Comparison of ENCODE assay signal across 9 mouse cellular contexts in genomic region chr1:180763307-180763706, GRCm38 (mm10). TPM values are rescaled to one million over a fixed set of nuclear protein-coding genes. Genes with fewer than 3 reads are reported as not detected.
DNase-seq lines count a peak whose midpoint lies in the region; ATAC-seq and TF ChIP-seq lines count a peak whose summit lies in the region.
"Had no signal": no experiment of that assay in that cellular context is flagged by ENCODE, and none has a peak within 500 bp of the region (broad histone marks: within the 10 kb centered on the region; RNA-seq: fewer than 3 reads in every experiment).

No protein-coding gene starts in this region.

- H3K4me1 ChIP-seq in embryonic facial prominence, embryonic 11.5 days (ENCODE audit: control insufficient read depth, insufficient read depth, low read length): no peaks in the 10 kb centered on the region
- H3K4me1 ChIP-seq in intestine, postnatal 0 days (replicated peaks; ENCODE audit: control insufficient read depth, insufficient read depth, low read length): peaks cover 4% of the 10 kb centered on the region; the same call in 1 of the 2 replicates
- H3K4me1 ChIP-seq in neural tube, embryonic 14.5 days (ENCODE audit: control insufficient read depth, insufficient read depth, low read length): peaks cover 5% of the 10 kb centered on the region; the same call in 1 of the 2 replicates
- H3K4me1 ChIP-seq in thymus, adult 2 months (replicated peaks; ENCODE audit: control insufficient read depth, insufficient read depth, low read length): peaks cover 36% of the 10 kb centered on the region

- no peaks in the 10 kb centered on the region for H3K9me3 ChIP-seq in embryonic facial prominence, embryonic 11.5 days (replicated peaks; ENCODE audit: control insufficient read depth, low read length)
- no peaks in the 10 kb centered on the region for H3K9me3 ChIP-seq in intestine, postnatal 0 days (ENCODE audit: control insufficient read depth)
- H3K9me3 ChIP-seq in neural tube, embryonic 14.5 days (ENCODE audit: control insufficient read depth, low read length): no peaks in the 10 kb centered on the region

- DNase-seq in left cerebral cortex, adult 2 months (ENCODE audit: extremely low spot score in 1 of 2, low spot score in 2 of 2): no peak
- no peak for DNase-seq in left cerebral cortex, adult 18-20 months (ENCODE audit: low spot score in 2 of 2)
- no peak for DNase-seq in embryonic facial prominence, embryonic 11.5 days (ENCODE audit: low spot score)
- no peak for DNase-seq in urinary bladder, adult 18-20 months (ENCODE audit: low spot score in 2 of 2)
- no peak for DNase-seq in thymus, adult 2 months
- no peak for DNase-seq in T-cell, adult 2 months (ENCODE audit: low spot score)

- no peaks in the 10 kb centered on the region for H3K27me3 ChIP-seq in embryonic facial prominence, embryonic 11.5 days (ENCODE audit: control insufficient read depth, insufficient read depth, low read length)
- no peaks in the 10 kb centered on the region for H3K27me3 ChIP-seq in intestine, postnatal 0 days (replicated peaks; ENCODE audit: control insufficient read depth, insufficient read depth, low read length)
- H3K27me3 ChIP-seq in neural tube, embryonic 14.5 days (ENCODE audit: control insufficient read depth, insufficient read depth, low read length): no peaks in the 10 kb centered on the region
- H3K27me3 ChIP-seq in thymus, adult 2 months (ENCODE audit: control insufficient read depth, insufficient read depth, low read length): no peaks in the 10 kb centered on the region; the same call in 1 of the 2 replicates

- TF ChIP-seq CTCF in left cerebral cortex, adult 2 months (IDR thresholded peaks at IDR 0.05): no peak
- TF ChIP-seq CTCF in intestine, postnatal 0 days (IDR thresholded peaks at IDR 0.05; ENCODE audit: low read depth): no peak
- TF ChIP-seq CTCF in thymus, adult 2 months (IDR thresholded peaks at IDR 0.05; ENCODE audit: borderline replicate concordance, control insufficient read depth, extremely low read depth, insufficient read depth, low read length, poor library complexity): no peak

- 0 out of 2 replicates have a peak, but pooled peaks have one; percentile 5 for ATAC-seq in embryonic facial prominence, embryonic 11.5 days (replicated peaks; ENCODE audit: insufficient number of reproducible peaks, low FRiP score, low TSS enrichment, low read depth)
- ATAC-seq in intestine, postnatal 0 days: no peak
- ATAC-seq in neural tube, embryonic 14.5 days (ENCODE audit: low read depth): 0 out of 2 replicates have a peak, but pooled peaks have one; percentile 25

- H3K4me2 ChIP-seq in embryonic facial prominence, embryonic 11.5 days (ENCODE audit: low read depth, low read length): peak overlapping the region; percentile 76
- H3K4me2 ChIP-seq in intestine, postnatal 0 days (replicated peaks; ENCODE audit: low read depth): peak overlapping the region; percentile 79
- peak overlapping the region; percentile 80 for H3K4me2 ChIP-seq in neural tube, embryonic 14.5 days (ENCODE audit: low read depth, low read length)

- no peak overlapping the region for H3K27ac ChIP-seq in left cerebral cortex, adult 2 months
- no peak overlapping the region for H3K27ac ChIP-seq in embryonic facial prominence, embryonic 11.5 days (replicated peaks; ENCODE audit: low read depth, low read length)
- H3K27ac ChIP-seq in intestine, postnatal 0 days (ENCODE audit: low read depth, low read length): no peak overlapping the region
- no peak overlapping the region for H3K27ac ChIP-seq in neural tube, embryonic 14.5 days (ENCODE audit: low read depth, low read length)
- H3K27ac ChIP-seq in thymus, adult 2 months (ENCODE audit: control insufficient read depth, insufficient read depth, low read length): no peak overlapping the region
- H3K27ac ChIP-seq: macrophage had no signal

- H3K4me3 ChIP-seq in left cerebral cortex, adult 2 months: peak overlapping the region; percentile 35
- peak overlapping the region; percentile 35 for H3K4me3 ChIP-seq in embryonic facial prominence, embryonic 11.5 days (ENCODE audit: low read depth, low read length)
- H3K4me3 ChIP-seq in intestine, postnatal 0 days (ENCODE audit: low read depth, low read length): peak overlapping the region; percentile 40
- H3K4me3 ChIP-seq in neural tube, embryonic 14.5 days (ENCODE audit: low read depth, low read length): peak overlapping the region; percentile 35
- H3K4me3 ChIP-seq in thymus, adult 2 months (ENCODE audit: control insufficient read depth, insufficient read depth, low read length): no peak overlapping the region; the same call in 1 of the 2 replicates

- peak overlapping the region; percentile 25 for H3K9ac ChIP-seq in embryonic facial prominence, embryonic 11.5 days (replicated peaks; ENCODE audit: low read length)
- no peak overlapping the region for H3K9ac ChIP-seq in intestine, postnatal 0 days (ENCODE audit: low read depth, low read length)
- H3K9ac ChIP-seq in neural tube, embryonic 14.5 days (replicated peaks; ENCODE audit: low read depth, low read length): peak overlapping the region; percentile 47; the same call in 1 of the 2 replicates

- 19% methylated on average over 14 of the region's 14 CpGs for WGBS in embryonic facial prominence, embryonic 11.5 days
- WGBS in intestine, postnatal 0 days: 14% methylated on average over 14 of the region's 14 CpGs
- WGBS in neural tube, embryonic 14.5 days: 3% methylated on average over 14 of the region's 14 CpGs
- WGBS in thymus, adult 2 months: 27% methylated on average over 14 of the region's 14 CpGs

- intact Hi-C loops in left cerebral cortex, adult 2 months (cut with DNase I): loop anchor here (5.0 kb wide), 1 partner anchor 586 kb away; no protein-coding TSS in a partner anchor

- no peak for TF ChIP-seq POLR2A in thymus, adult 2 months (IDR thresholded peaks at IDR 0.05; ENCODE audit: control insufficient read depth, extremely low read depth, insufficient read depth, low read length, poor library complexity)

- H3K36me3 ChIP-seq in embryonic facial prominence, embryonic 11.5 days (replicated peaks; ENCODE audit: control insufficient read depth, insufficient read depth, low read depth, low read length): no peaks in the 10 kb centered on the region
- H3K36me3 ChIP-seq in intestine, postnatal 0 days (ENCODE audit: control insufficient read depth, insufficient read depth): no peaks in the 10 kb centered on the region
- H3K36me3 ChIP-seq in neural tube, embryonic 14.5 days (ENCODE audit: control insufficient read depth, insufficient read depth, low read length): no peaks in the 10 kb centered on the region
- H3K36me3 ChIP-seq in thymus, adult 2 months (ENCODE audit: control insufficient read depth, insufficient read depth, low read length): no peaks in the 10 kb centered on the region

RNA-seq across cellular contexts. Expression of gene Acbd3, which starts 37.5 kb away (rescaled TPM):
- total RNA-seq in left cerebral cortex, adult 2 months (2021): 10 to 100 TPM; 35.0 to 35.3 TPM
- total RNA-seq in left cerebral cortex, adult 18-20 months (2021): 10 to 100 TPM; 36.3 to 36.7 TPM
- 19.1 and 20.3 TPM in 2 replicates for polyA plus RNA-seq in embryonic facial prominence, embryonic 11.5 days (2014; fragmentation: Nextera tagmentation; extraction: Ambion mirVana)
- 16.9 and 18.4 TPM in 2 replicates for polyA plus RNA-seq in intestine, postnatal 0 days (2015; fragmentation: Nextera tagmentation; extraction: Ambion mirVana)
- polyA plus RNA-seq in neural tube, embryonic 14.5 days (2014; fragmentation: Nextera tagmentation; extraction: Ambion mirVana): 31.1 and 33.4 TPM in 2 replicates
- polyA plus RNA-seq in thymus, adult 2 months (2012; rRNA removed): 14.8 and 16.7 TPM in 2 replicates

RNA-seq across cellular contexts. Expression of gene H3f3a, which starts 50.4 kb away (rescaled TPM):
- total RNA-seq in left cerebral cortex, adult 2 months (2021): 100 to 1,000 TPM; 261 to 262 TPM
- total RNA-seq in left cerebral cortex, adult 18-20 months (2021): 100 to 1,000 TPM; 249 to 263 TPM
- polyA plus RNA-seq in embryonic facial prominence, embryonic 11.5 days (2014; fragmentation: Nextera tagmentation; extraction: Ambion mirVana): 3,882 and 3,910 TPM in 2 replicates
- 1,056 and 1,104 TPM in 2 replicates for polyA plus RNA-seq in intestine, postnatal 0 days (2015; fragmentation: Nextera tagmentation; extraction: Ambion mirVana)
- polyA plus RNA-seq in neural tube, embryonic 14.5 days (2014; fragmentation: Nextera tagmentation; extraction: Ambion mirVana): 3,180 and 3,430 TPM in 2 replicates
- polyA plus RNA-seq in thymus, adult 2 months (2012; rRNA removed): 750 and 796 TPM in 2 replicates
